Mouse (Mus musculus) naive thymus-derived CD4-positive, alpha-beta T cell, adult 2 months (primary cell): Measurements from ENCODE around the gene Cracr2b.
A peak's percentile ranks its signal among the peaks of the same experiment; 100 is the strongest.
"Not testable (repeated sequence)": the region's sequence is repeated elsewhere in the genome, so short reads cannot be mapped to it uniquely, and the experiment has no call there.

Source experiments
- DNase-seq: peaks from one replicate; pipeline ENCODE4 v3.0.0-alpha.2; 2011; ENCODE audit warnings: low read depth

Cracr2b gene

DNA sequence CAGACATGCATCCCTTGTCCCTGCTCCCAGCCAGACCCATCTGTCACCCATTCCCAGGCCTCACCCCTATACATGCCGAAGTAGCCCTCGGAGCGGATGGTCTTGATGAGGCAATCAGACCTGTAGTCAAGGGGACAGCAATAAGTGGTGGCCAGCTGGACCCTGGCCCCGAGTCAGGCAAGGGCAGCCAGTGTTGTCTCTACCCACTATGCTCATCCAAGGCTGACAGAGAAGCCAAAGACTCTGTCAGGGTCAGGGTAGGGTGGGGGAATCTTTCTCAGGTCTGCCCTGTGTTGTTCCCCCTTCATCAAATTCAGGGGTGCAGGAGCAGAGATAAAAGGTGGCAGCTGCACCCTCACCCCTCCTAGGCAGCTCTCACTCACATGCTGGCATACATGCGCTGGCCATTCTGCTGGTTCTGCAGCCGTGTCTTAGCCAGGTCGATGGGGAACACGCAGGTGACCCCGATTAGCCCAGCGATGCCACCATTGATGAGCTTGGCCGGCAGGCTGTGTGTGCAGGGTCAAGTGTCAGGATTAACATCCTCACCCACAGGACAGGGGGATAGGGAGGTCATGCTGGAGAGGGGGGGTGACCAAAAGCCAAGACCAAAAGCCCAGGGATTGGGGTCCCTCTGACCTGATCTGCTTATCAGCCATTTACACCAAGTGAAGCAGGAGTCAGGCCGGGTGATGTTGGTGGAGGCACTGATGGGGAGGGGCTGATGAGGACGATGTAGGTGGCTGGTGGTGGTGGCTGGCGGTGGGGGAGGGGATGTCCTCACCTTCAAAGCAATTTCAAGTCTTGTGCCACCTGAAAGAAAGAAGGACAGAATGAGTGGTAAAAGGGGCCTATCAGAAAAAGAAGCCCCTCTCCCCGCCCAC, 27.1 kb upstream of the Cracr2b start:
- DNase-seq, result no peak

DNA sequence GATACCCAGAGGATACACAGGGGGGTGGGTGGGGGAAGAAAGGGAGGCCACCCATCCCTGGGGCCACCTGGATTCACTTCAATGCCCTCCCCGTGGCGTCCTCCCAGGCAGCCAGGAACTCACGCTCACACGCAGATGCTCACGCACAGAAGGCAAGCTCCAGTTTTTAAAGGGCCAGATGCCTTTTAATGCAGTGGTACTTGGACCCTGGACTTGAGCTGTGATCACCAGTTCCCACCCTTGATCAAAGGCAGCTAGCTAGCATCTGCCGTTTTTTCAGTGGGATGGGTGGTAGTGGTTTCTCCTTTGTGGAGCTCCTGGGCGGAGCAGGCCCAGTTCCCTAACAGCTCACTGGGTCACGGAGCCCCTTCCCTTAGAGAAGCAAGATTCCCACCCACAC, 26.4 kb upstream of the Cracr2b start:
- peak; percentile 53 for DNase-seq

DNA sequence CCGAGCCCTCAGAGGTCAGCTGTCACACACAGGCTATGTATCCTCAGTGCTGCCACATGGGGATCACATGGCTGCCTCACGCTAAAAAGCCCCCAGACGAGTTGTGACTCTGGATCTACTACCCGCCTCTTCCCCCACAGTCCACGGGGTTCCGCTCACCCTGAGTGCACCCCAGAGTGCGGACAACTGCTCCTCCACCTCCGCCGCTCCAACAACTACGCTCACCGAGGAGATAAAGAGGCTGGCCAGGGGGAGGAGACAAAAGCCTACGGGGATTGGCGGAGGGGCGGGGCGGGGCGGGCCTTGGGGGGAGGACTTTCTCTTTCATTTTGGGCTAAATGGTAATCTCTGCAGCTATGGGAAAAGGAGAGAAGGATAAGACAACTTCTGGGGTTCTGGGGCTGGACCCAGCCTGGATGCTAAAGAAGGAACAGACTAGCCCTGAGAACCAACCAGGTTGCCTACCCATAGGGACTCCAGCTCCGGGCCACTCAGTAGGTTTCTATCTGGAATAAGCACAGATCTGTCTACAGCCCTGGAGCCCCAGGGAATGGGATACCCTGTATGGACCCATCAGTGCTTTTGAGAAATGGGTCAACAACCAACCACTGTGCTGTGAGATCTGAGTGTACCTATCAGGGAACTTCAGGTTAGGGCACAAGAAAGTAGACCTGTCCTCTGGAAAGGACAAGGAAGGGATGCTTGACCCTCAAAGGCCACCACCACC, 25.6 kb upstream of the Cracr2b start:
- peak; percentile 80 for DNase-seq

DNA sequence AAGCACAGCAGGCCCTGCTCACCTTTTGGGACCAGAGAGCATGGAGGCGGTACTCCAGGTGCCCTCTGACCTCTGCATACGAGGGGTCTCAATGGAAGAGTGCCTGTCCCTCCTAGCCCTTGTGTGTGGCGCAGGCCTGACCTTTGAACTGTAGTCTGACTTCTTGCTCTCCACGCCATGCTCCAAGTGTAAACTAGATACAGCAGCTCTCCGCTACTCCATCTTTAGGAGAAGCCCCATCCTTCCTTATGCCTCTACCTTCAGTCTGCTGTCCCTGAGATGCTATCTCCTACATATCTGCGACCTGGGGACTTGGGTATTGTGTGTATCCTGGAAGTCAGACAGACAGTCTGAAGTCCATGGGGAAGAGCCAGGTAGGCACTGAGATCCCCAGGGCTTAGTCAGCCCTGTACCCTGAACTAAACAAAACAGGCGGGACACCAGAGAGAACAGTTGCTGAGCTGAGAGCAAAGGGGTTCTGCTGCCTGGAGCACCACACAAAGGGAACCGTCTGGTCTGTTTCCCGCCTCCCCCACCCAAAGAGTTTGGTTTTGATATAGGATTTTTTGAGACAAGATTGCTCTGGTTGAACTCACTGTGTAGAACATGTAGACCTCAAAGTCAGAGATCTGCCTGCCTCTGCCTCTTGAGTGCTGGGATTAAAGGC, 24.9 kb upstream of the Cracr2b start:
- DNase-seq, result no peak

DNA sequence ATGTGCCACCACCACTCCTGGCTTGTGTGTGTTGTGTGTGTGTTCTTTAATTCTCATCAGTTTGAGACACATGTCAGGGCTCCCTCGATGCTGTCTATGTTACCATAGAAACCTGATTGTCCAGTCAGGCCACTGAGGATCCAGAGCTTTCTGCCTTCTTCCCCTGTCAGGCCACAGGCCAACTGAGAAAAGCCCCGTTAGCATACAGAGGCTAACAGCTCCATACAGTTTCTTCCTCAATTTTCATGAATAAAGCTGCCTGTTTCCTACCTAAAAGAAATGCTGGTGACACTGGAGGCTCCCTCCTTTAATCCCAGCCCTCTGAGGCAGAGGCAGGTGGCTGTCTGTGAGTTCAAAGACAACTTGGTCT, 24.4 kb upstream of the Cracr2b start:
- DNase-seq, result no peak

DNA sequence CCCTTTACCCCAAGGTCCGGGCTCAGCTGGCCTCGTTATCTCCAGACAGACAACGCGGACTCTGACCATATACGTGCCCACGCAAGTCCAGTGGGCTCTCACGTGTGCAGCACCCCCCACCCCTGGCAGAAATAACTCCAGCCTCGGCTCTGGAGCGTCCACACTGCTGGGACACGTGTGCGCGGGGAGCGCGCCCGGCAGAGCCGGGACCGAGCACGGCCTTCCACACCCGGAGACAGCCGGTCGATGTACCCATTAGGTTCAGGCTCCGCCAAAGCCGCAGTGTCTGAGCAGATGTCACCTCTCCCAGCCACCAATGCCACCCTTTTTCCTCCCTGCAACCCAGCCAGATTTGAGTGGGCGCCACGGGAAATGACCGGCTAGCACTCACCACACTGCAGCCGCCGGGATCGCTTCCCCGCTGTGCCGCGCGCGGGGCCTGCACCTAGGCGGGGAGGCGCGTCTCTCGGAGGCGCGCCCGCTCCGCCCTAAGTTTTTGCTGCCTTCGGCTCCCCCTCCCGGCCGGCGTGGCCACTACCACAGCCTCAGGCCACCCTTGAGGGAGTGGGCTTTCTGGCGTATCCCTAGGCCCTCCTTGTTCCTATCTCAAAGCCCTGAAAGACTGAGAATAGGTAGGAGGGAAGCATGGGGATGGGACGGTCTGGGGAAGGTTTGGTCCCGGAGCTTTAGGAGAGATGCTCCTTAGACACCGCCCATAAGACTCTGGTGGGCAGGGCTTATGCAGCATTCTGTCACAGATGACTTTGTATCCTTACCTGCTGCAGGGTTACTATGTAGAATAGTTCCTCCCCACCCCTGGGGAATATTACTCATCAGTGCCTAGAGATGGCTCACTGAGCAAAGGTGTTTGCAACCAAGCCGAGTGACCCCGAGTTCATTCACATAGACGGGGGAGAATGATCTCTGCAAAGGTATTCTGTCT, 23.4 kb upstream of the Cracr2b start, which contains the start of gene Slc25a22:
Gene Slc25a22, minus strand, starts transcription at position 715 of the 943 bp plus-strand sequence.
- peak; percentile 87 for DNase-seq

DNA sequence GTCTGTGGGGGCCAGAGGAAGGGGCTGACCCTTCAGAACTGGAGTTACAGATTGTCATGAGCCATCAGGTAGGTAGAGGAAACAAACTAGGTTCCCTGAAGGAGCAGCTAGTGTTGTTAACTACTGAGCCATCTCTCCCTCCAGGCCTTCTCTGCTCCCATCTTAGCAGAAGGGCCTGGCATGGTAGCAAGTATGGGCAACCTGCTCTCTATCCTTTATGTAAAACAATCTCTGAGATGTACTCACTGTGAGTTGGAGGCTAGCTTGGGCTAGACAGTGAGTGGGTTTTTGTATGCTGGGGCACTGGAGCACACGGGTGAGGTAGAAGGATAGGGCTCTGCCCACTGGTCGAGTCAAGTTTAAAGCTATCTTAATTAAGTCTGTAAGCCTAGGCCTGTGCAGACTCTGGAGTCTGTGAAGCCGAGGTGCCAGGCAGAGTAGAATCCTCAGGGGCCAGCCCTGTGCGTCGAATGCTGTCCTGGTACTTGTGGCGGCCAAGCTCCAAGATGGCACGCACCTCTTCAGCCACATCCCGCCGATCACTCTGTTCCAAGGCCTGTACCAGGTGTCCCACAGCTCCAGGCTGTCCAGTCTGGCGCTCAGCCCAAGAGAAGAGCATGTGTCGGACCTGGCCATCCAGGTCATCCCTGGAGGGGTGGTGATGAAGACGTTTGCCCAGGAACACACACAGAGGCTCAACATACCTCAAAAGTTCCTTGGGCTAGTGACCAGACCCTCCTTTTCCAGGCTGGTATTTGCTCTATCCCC, 22.5 kb upstream of the Cracr2b start:
- DNase-seq, result no peak

DNA sequence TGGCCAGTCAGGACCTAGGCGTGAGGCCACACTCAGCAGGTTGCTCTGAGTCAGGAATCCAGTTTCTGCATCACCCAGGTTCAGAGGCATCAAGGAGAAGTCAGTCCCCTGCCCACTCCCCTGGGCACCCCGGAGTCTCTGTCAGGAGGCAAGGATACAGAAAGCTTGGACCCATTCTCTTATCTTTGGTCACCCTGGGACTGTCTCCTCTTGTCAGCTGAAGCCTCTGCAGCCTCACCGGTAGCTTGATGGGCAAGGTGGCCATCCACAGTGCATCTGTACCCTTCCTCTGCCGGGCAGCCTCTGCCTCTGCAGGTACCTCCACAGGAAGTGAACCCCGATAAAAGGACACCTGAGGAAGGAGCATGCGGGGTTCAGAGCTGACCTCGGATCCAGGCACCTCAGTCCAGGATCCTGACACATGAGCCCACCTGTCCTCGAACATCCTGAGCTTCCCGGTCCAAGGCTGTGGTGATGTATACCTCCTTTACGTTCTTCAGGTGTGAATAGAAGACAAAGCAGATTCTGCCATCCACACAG, 21.7 kb upstream of the Cracr2b start:
- DNase-seq, result no peak

DNA sequence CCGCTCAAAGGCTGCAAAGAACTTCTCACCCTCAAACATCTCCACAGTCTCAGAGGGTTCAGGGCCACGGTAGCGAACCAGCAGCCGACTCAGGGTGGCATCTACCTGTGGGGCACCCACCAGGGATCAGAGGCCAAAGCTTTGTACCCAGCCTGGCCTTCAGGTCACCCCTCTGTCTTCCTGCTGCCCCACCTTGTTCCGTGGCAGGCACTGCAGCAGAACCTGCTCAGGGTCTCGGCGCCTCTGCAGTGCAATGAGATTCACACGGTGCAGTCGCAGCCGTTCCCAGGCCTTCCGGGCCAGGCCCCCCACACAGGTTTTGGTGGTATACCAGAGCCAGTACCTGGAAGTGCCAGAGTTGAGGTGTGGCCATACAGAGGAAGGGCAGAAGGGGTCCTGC, 21.1 kb upstream of the Cracr2b start:
- no peak for DNase-seq

DNA sequence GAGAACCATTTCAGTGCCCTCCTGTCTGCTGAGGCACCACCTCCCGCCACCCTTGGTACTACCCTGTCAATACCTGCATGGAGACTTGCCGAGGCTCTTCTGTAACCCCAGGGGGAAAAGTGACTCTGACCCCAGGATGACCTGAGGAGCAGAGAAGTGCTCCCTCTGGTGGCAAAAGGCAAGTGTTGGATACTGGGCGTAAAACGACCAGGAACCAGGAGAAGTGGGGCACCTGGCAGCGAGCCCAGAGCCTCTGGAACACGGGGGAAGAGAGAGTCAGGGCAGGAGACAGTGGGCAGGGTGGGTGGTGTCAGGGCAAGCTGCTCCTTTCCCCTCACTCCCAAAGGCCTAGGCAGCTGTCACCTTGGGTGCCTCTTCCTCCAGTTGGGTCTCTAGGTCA, 20.3 kb upstream of the Cracr2b start:
- DNase-seq, result peak; percentile 74

DNA sequence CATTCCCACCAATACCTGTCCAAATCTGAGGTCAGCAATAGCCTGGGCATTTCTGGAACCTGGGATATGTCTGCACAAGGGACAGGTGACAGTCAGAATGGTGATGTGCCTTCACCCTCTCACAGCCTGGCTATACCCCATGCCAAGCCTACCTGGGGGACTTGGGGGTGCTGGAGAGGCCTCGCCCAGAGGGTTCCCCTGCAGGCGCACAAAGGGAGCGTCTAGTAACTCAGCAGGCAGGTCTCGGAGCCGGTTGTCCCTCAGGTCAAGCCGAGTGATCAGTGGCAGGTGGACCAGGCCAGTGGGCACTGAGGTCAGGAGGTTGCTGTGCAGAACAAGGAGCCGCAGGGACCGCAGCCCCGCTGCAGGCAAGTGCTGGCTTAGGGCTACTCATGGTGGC, 19.4 kb upstream of the Cracr2b start:
- no peak for DNase-seq

DNA sequence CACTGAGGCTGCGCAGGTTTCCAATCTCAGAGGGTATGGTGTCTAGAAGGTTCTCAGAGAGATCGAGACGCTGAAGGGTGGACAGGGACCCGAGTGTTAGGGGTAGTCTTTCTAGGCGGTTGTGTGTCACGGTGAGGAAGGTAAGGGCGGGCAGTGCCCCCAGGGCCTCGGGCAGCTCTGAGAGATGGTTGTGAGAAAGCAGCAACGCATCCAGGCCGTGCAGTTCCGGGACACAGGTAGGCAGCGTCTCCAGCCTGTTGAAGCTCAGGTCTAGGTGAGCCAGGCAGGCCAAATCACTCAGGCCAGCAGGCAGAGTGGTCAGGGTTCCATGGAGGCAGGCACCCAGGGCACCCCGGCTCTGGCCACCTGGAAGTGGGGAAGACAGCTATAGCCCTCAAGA, 18.7 kb upstream of the Cracr2b start:
- DNase-seq, result no peak

DNA sequence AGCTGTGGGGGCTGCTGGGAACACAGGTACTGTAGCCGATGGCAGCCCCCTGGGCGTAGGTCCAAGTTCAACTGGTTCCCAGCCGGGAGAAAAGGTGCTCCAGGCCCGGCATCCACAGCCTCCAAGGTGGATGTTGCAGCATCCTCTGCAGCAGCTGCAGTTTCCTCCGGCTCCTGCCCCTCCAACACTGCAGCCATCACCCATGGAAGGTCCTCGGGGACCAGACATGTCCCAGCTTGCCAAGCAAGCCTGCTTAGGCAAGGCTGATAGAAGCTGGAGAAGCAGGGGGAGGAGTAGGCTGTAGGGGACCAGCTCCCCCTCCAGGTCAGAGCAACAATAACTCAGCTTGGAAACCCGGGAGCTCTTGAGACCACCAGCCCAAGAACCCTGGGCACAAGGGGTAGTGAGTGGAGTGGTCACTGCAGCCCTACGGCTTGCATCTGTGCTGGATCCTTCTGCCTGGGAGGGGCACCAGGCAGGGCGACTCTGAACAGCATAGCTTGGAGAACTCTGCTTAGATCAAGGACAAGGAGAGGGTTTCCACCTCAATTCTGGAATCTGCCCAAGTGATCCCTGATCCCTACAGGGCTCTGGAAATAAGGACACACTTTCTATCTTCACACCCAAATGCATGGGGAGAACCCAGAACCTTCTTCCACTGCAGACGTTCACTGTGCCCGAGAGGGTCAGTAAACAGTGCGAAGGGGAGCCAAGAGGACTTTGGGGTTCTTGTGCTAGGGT, 17.6 kb upstream of the Cracr2b start:
- DNase-seq, result no peak

DNA sequence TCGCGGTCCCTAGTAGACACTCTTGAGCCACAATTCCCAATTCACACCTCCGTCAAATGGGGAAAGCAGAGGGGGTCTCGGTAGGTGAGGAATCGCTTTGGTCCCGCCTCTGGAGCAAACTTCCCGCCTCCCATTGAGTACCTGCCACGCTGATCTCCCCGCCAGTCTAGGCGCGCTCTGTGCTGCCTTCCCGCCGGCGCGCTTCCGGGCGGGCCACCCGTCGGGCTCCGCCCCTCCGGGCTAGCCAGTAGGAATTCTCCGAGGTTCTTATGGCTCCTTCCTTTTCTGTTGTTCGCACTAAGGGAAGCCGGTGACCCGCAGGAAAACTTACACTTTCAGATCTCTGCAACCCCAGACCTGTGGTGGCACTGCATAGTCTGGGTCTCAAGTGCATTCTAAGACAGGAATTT, 17.1 kb upstream of the Cracr2b start, which contains the start of gene Pidd1:
Gene Pidd1, minus strand, starts transcription at position 198 of the 410 bp plus-strand sequence.
- peak; percentile 66 for DNase-seq

DNA sequence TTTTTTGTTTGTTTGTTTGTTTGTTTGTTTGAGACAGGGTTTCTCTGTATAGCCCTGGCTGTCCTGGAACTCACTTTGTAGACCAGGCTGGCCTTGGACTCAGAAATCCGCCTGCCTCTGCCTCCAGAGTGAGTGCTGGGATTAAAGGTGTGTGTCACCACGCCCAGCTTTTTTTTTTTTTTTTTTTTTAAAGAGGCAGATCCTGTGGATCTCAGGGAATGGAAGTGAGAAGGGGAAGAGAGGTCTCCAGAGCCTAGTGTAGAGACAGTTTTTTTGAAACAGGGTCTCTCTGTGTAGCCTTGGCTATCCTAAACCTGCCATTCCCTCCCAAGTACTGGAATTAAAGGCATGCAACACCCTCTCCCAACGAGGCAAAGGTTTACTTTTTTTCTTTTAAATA, 14.5 kb upstream of the Cracr2b start:
- not testable (repeated sequence) for DNase-seq

DNA sequence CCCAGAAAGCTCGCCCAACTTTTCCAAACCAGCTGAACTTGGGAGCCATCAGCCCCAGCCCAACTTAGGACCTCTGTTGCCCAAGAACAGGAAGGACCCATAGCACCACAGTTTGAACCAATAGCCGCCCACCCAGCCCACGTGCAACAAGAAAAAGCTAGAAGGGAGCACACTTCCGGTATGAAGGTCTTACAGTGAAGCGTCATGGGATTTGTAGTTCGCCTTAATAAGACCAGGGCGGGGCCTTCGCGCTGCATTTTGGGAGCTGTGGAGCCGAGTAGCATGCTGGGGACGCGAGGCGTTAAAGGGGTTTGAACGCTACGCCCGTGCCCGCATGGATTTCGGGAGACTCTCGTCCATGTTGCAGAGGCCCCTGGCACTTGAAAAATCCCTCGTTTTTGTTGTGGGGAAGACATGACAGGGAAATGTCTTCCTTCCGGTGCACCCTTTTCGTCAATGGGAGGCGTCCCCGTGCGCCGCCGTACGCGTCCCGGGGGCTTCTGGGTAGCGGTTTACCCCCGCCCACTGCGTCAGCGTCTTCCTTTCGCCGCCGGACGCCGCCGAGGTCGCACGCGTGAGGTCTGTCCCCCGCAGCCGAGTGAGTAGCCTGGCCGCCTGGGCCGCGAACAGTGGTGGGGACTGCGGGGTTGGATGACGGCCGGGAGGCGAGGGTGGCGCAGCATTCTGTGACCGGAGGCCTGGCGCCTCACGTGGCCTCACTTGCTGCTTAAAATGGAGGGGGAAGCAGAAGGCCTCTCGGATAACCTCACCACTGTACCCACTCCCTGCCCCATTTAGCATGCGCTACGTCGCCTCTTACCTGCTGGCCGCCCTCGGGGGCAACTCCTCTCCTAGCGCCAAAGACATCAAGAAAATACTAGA, 13.5 kb upstream of the Cracr2b start, which contains the start of gene Rplp2:
Gene Rplp2, plus strand, starts transcription at position 261 of the 882 bp plus-strand sequence.
- peak; percentile 95 for DNase-seq

DNA sequence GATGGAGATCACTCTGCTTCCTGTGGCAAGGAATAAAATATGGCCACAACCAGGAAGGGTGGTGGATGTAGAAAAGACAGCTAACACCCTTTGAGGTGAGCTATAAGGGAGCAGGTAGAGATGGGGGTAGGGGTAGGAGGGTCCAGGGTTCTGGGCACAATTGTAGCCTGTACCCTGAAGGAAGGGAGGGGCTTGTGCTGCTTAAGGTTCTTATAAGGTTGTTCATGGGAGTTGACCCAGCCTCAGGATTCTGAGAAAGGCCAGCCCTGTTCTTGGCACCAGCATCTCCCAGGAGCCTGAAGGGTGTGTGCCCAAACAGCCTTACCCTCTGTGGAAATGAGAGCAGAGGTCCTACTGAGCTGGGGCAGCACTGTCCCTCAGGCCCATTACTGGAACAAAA, 9.0 kb upstream of the Cracr2b start:
- no peak for DNase-seq

DNA sequence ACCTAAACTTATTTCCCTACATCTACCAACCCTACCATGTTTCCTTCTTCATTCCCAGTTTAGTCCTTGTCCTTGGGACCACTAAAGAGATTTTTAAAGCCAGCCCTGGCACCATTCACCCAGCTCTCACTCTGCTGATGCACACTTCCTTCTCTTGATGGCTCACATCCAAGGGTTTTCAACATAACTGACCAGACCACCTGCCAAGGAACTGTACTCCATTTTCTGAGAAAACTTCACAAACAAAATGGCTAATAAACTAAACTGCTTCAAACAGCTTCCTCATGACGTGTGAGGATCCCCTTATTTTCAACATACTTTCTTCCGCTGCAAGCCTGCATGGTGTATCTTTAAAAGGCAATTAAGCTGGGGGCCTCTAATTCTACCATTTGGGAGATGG, 7.3 kb upstream of the Cracr2b start:
- DNase-seq, result no peak
